Mouse (Mus musculus): ENCODE data around the gene Hivep3.

- no peak for TF ChIP-seq POLR2A (IDR thresholded peaks at IDR 0.05; ENCODE audit: control insufficient read depth, low read depth, low read length)
- no peak for TF ChIP-seq CTCF (IDR thresholded peaks at IDR 0.05; ENCODE audit: control insufficient read depth, insufficient read depth, insufficient replicate concordance, low read depth, low read length)
Observed at GRCm38 (mm10) chr4:119955008-119955407, 221.4 kb downstream of the Hivep3 start.
